Mouse (Mus musculus): ENCODE results near the gene Baz2a. TPM values are rescaled to one million over a fixed set of nuclear protein-coding genes. Genes with fewer than 3 reads are reported as not detected.
A peak's percentile ranks its signal among the peaks of the same experiment; 100 is the strongest.
"Not testable (repeated sequence)": the region's sequence is repeated elsewhere in the genome, so short reads cannot be mapped to it uniquely, and the experiment has no call there.

Gene Baz2a
- polyA plus RNA-seq, 1 experiment: 53.8 TPM

DNA sequence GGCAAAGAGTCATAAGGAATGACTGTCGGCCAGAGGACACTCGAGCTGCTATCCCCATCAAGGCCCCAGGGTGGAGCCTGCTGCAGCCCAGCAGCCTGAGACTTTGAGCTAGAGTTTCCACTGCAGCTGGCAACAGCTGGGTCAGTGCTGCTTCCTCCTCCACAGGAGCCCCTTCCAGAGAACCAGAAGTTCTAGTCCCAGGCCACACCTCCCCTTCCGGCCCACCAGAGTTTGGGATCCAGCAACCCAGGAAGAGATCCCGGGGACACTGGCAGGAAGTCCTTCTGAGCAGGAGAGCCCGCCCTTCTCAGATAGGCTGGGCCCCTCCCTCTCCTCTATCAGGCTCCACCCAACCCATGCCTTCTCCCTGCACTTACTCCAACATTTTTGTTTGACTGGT lies 58.2 kb downstream of the Baz2a start:
- TF ChIP-seq POLR2A (IDR thresholded peaks at IDR 0.05; ENCODE audit: insufficient read depth, low read depth, low read length) (no peak), CTCF (IDR thresholded peaks at IDR 0.05; ENCODE audit: insufficient read depth, low read depth, low read length) (peak; percentile 45; the same call in 1 of the 2 replicates)
- Histone ChIP-seq H3K27ac (ENCODE audit: insufficient read depth, low read depth, low read length) (no peak overlapping the region), H3K4me1 (ENCODE audit: control insufficient read depth, insufficient read depth, low read length) (no peaks in the 10 kb centered on the region), H3K4me3 (ENCODE audit: insufficient read depth, low read depth, low read length) (no peak overlapping the region)
- 40% methylated on average over 5 of the region's 5 CpGs for WGBS

DNA sequence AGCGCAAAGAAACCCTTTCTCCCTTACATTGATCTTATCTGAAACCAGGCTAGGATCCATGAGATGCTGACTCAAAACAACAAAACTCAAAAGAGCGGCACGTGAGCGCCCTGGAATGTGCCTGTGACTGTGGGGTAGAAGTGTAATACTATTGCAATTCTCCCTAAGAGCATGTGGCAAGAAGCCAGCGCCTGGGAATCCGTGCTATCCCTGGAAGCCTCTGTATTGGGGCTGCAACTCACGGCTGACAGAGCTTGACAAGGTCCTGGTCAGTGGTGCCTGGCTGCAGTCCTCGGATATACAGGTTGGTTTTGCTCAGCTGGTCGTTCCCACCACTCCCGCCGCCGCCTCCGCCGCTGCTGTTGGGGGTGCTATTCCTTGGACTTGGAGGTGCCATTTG lies 59.6 kb downstream of the Baz2a start:
- no peak overlapping the region for H3K4me3 ChIP-seq (ENCODE audit: insufficient read depth, low read depth, low read length)
- TF ChIP-seq POLR2A (IDR thresholded peaks at IDR 0.05; ENCODE audit: insufficient read depth, low read depth, low read length) (no peak), CTCF (IDR thresholded peaks at IDR 0.05; ENCODE audit: insufficient read depth, low read depth, low read length) (no peak)
- H3K27ac ChIP-seq (ENCODE audit: insufficient read depth, low read depth, low read length): no peak overlapping the region
- H3K4me1 ChIP-seq (ENCODE audit: control insufficient read depth, insufficient read depth, low read length): no peaks in the 10 kb centered on the region
- WGBS: 77% methylated on average over 14 of the region's 14 CpGs

DNA sequence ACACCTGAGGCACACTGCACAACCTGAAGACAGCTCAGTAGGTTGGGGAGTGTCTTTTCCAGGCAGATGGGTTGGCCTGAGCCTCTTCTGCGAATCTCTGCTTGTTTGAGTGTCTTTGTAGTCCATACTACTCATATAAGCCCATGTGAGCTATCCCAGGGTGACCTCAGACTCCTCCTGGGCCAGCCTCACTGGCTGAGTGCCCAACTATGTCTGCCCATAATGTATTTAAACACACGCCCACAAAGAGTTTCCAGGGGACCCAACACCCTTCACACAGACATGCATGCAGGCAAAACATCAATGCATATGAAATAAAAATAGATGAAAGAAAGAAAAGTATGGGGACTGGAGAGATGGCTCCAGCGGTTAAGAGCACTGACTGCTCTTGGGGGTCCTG lies 62.6 kb downstream of the Baz2a start:
- WGBS: 76% methylated on average over 3 of the region's 3 CpGs
- Histone ChIP-seq H3K4me3 (ENCODE audit: insufficient read depth, low read depth, low read length) (no peak overlapping the region), H3K4me1 (ENCODE audit: control insufficient read depth, insufficient read depth, low read length) (no peaks in the 10 kb centered on the region), H3K27ac (ENCODE audit: insufficient read depth, low read depth, low read length) (no peak overlapping the region)
- TF ChIP-seq POLR2A (IDR thresholded peaks at IDR 0.05; ENCODE audit: insufficient read depth, low read depth, low read length) (no peak), CTCF (IDR thresholded peaks at IDR 0.05; ENCODE audit: insufficient read depth, low read depth, low read length) (no peak)

DNA sequence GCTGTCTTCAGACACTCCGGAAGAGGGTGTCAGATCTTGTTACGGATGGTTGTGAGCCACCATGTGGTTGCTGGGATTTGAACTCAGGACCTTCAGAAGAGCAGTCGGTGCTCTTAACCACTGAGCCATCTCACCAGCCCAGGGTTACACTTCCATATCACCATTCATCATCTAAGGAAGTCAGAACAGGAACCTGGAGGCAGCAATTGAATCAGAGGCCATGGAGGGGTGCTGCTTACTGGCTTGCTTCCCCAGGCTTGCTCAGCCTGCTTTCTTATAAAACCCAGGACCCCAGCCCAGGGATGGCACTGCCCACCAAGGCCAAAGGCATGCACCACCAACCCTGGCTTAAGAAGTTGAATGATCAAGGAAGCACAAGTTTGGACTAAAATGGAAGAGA lies 74.3 kb downstream of the Baz2a start:
- WGBS: 91% methylated on average over 3 of the region's 3 CpGs
- H3K27ac ChIP-seq (ENCODE audit: insufficient read depth, low read depth, low read length); H3K4me3 ChIP-seq (ENCODE audit: insufficient read depth, low read depth, low read length); H3K4me1 ChIP-seq (ENCODE audit: control insufficient read depth, insufficient read depth, low read length): not testable (repeated sequence)

DNA sequence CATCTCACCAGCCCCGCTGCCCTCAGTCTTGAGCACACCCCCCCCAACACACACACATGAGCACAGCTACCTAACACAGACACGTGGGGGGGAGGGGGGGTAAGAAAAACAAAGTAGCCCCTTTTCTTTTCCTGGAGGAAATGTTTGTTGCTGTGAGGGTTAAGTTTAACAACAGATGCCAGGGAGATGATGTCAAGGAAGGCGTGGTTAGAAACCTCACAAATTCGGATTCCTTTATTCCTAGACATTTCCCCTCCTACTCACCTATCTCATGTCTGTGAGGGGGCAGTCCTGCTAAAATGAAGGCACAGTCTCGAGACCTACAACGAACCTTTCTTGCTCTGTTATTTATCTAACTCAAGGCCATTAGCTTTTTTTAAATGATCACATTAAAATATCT lies 75.7 kb downstream of the Baz2a start:
- no peak overlapping the region for H3K4me3 ChIP-seq (ENCODE audit: insufficient read depth, low read depth, low read length)
- TF ChIP-seq POLR2A (IDR thresholded peaks at IDR 0.05; ENCODE audit: insufficient read depth, low read depth, low read length) (no peak), CTCF (IDR thresholded peaks at IDR 0.05; ENCODE audit: insufficient read depth, low read depth, low read length) (no peak)
- no peak overlapping the region for H3K27ac ChIP-seq (ENCODE audit: insufficient read depth, low read depth, low read length)
- WGBS: 32% methylated on average over 6 of the region's 6 CpGs
- peaks cover 2% of the 10 kb centered on the region; the same call in 1 of the 2 replicates for H3K4me1 ChIP-seq (ENCODE audit: control insufficient read depth, insufficient read depth, low read length)

DNA sequence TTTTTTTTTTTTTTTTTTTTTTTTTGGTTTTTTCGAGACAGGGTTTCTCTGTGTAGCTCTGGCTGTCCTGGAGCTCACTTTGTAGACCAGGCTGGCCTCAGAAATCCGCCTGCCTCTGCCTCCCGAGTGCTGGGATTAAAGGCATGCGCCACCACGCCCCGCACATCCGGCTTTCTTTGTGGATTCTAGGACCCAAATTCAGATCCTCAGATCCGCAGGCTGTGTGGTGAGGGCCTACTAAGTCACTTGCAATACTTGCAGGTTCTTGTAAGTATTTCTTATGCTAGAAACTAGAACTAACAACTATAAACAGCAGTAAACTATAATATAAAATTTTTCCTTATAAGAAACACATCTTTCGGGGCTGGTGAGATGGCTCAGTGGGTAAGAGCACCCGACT lies 80.0 kb downstream of the Baz2a start:
- not testable (repeated sequence) for H3K4me1 ChIP-seq (ENCODE audit: control insufficient read depth, insufficient read depth, low read length); H3K27ac ChIP-seq (ENCODE audit: insufficient read depth, low read depth, low read length); H3K4me3 ChIP-seq (ENCODE audit: insufficient read depth, low read depth, low read length)
- WGBS: 93% methylated on average over 10 of the region's 10 CpGs

DNA sequence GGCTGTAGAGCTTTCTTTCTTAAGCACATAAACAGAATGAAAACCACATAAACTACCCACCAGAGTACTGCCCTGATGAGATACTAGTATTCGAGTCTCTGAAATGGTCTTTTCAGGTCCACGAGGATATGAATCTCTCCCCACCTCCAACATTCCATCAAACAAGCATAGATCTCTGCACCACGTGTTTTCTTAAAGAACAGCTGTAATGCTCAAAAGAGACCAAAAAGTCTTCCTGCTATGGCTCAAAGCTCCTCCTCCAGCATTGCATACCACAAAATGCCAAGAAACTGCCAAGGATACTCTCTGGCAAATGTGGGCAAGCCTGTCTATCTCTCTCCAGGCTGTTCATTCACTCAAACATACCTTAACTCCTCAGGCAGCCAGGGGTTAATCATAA lies 83.9 kb downstream of the Baz2a start:
- H3K4me3 ChIP-seq (ENCODE audit: insufficient read depth, low read depth, low read length): no peak overlapping the region
- H3K27ac ChIP-seq (ENCODE audit: insufficient read depth, low read depth, low read length): no peak overlapping the region
- TF ChIP-seq CTCF (IDR thresholded peaks at IDR 0.05; ENCODE audit: insufficient read depth, low read depth, low read length) (no peak), POLR2A (IDR thresholded peaks at IDR 0.05; ENCODE audit: insufficient read depth, low read depth, low read length) (no peak)
- 0 out of 2 replicates have a peak, but pooled peaks cover 2% of the 10 kb centered on the region for H3K4me1 ChIP-seq (ENCODE audit: control insufficient read depth, insufficient read depth, low read length)
- 14% methylated on average over 3 of the region's 3 CpGs for WGBS

DNA sequence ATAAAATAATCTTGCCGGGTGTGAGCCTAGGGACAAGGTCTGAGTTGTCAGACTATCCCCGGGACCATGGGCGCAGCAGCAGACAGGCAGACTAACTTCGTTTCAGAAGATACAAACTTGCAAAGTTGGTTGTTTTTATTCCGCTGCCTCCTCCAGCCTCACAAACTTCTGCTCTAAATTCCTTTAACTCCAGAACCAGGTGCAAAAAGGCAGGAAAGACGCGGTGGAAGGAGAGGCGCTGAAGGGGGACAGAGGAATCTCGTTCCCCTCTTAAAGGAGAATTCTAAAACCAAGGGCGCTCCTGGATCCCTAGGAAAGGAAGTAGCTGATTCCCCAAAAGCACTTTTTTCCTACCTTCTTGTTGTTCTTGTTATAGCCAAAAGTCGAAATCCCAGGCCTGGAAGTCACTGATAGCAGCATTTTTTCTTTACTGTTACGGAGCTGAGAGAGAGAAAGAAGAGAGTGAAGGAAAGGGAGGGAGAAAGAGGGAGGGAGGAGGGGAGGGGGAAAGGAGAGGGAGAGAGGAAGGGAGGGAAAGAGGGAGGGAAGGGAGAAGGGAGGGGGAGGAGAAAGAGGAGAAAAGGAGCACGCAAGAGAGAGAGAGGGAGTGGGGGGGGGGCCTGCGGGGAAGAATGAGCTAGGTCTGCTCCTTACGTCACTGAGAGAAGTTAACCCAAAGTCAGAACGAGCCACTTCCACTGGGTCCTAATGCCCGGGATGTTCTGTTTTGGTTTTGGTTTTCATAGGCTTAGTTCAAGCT lies 84.8 kb downstream of the Baz2a start:
- WGBS: under 1% methylated on average over 17 of the region's 17 CpGs

DNA sequence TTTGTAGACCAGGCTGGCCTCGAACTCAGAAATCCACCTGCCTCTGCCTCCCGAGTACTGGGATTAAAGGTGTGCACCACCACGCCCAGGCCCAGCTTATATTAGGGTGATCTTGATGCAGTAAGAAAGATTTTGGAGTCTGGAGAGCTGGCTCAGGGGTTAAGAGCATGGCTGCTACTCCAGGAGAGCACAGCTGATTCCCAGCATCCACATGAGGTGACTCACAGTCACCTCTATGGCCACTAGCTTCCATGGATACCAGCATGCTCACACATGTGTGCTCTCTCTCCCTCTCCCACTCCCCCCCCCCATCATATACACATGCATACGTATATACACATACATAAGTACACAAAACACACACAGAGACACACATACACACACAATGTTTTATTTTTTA lies 85.9 kb downstream of the Baz2a start:
- 0 out of 2 replicates have a peak, but pooled peaks cover 2% of the 10 kb centered on the region for H3K4me1 ChIP-seq (ENCODE audit: control insufficient read depth, insufficient read depth, low read length)
- no peak for TF ChIP-seq POLR2A (IDR thresholded peaks at IDR 0.05; ENCODE audit: insufficient read depth, low read depth, low read length)
- no peak for TF ChIP-seq CTCF (IDR thresholded peaks at IDR 0.05; ENCODE audit: insufficient read depth, low read depth, low read length)
- no peak overlapping the region for H3K27ac ChIP-seq (ENCODE audit: insufficient read depth, low read depth, low read length)
- no peak overlapping the region for H3K4me3 ChIP-seq (ENCODE audit: insufficient read depth, low read depth, low read length)
- 87% methylated on average over 4 of the region's 4 CpGs for WGBS

More for the DNA sequence above, 84.8 kb downstream of the Baz2a start:
- Histone ChIP-seq H3K27ac (ENCODE audit: insufficient read depth, low read depth, low read length) (peak overlapping the region; percentile 75), H3K4me1 (ENCODE audit: control insufficient read depth, insufficient read depth, low read length) (0 out of 2 replicates have a peak, but pooled peaks cover 2% of the 10 kb centered on the region), H3K4me3 (ENCODE audit: insufficient read depth, low read depth, low read length) (peak overlapping the region; percentile 52)
- TF ChIP-seq POLR2A (IDR thresholded peaks at IDR 0.05; ENCODE audit: insufficient read depth, low read depth, low read length): no peak
- TF ChIP-seq CTCF (IDR thresholded peaks at IDR 0.05; ENCODE audit: insufficient read depth, low read depth, low read length): no peak

Other genes starting within 250 kb of the Baz2a start
- gene Rdh19, start 241.6 kb upstream of the Baz2a start, polyA plus RNA-seq (2012; ENCODE audit: insufficient read depth, insufficient read length, low replicate concordance, missing spikeins): not detected in 2 replicates
- gene Rdh16f2, start 225.1 kb upstream of the Baz2a start, polyA plus RNA-seq (2012; ENCODE audit: insufficient read depth, insufficient read length, low replicate concordance, missing spikeins): not detected in 2 replicates
- gene Rdh7, start 202.8 kb upstream of the Baz2a start, polyA plus RNA-seq (2012; ENCODE audit: insufficient read depth, insufficient read length, low replicate concordance, missing spikeins): not detected in 2 replicates
- gene Sdr9c7, start 193.1 kb upstream of the Baz2a start, polyA plus RNA-seq (2012; ENCODE audit: insufficient read depth, insufficient read length, low replicate concordance, missing spikeins): not detected in 2 replicates
- not detected in 2 replicates for gene Hsd17b6, start 84.0 kb upstream of the Baz2a start, polyA plus RNA-seq (2012; ENCODE audit: insufficient read depth, insufficient read length, low replicate concordance, missing spikeins)
- not detected in 2 replicates for gene Prim1, start 76.4 kb upstream of the Baz2a start, polyA plus RNA-seq (2012; ENCODE audit: insufficient read depth, insufficient read length, low replicate concordance, missing spikeins)
- not detected in 2 replicates for gene Naca, start 56.0 kb upstream of the Baz2a start, polyA plus RNA-seq (2012; ENCODE audit: insufficient read depth, insufficient read length, low replicate concordance, missing spikeins)
- gene Ptges3, start 32.6 kb upstream of the Baz2a start, polyA plus RNA-seq (2012; ENCODE audit: insufficient read depth, insufficient read length, low replicate concordance, missing spikeins): not detected in 2 replicates
- 323 and 1,263 TPM in 2 replicates for gene Atp5b, start 8.3 kb upstream of the Baz2a start, polyA plus RNA-seq (2012; ENCODE audit: insufficient read depth, insufficient read length, low replicate concordance, missing spikeins)
- gene Rbms2, start 88.7 kb downstream of the Baz2a start, polyA plus RNA-seq (2012; ENCODE audit: insufficient read depth, insufficient read length, low replicate concordance, missing spikeins): not detected in 2 replicates
- gene Gls2, start 102.9 kb downstream of the Baz2a start, polyA plus RNA-seq (2012; ENCODE audit: insufficient read depth, insufficient read length, low replicate concordance, missing spikeins): not detected in 2 replicates
- gene Spryd4, start 120.2 kb downstream of the Baz2a start, polyA plus RNA-seq (2012; ENCODE audit: insufficient read depth, insufficient read length, low replicate concordance, missing spikeins): not detected in 2 replicates
- gene Mip, start 134.3 kb downstream of the Baz2a start, polyA plus RNA-seq (2012; ENCODE audit: insufficient read depth, insufficient read length, low replicate concordance, missing spikeins): not detected in 2 replicates
- gene Timeless, start 140.5 kb downstream of the Baz2a start, polyA plus RNA-seq (2012; ENCODE audit: insufficient read depth, insufficient read length, low replicate concordance, missing spikeins): not detected in 2 replicates
- gene Apon, start 162.5 kb downstream of the Baz2a start, polyA plus RNA-seq (2012; ENCODE audit: insufficient read depth, insufficient read length, low replicate concordance, missing spikeins): not detected in 2 replicates
- not detected in 2 replicates for gene Apof, start 177.1 kb downstream of the Baz2a start, polyA plus RNA-seq (2012; ENCODE audit: insufficient read depth, insufficient read length, low replicate concordance, missing spikeins)
- not detected in 2 replicates for gene Stat2, start 179.0 kb downstream of the Baz2a start, polyA plus RNA-seq (2012; ENCODE audit: insufficient read depth, insufficient read length, low replicate concordance, missing spikeins)
- gene Il23a, start 207.2 kb downstream of the Baz2a start, polyA plus RNA-seq (2012; ENCODE audit: insufficient read depth, insufficient read length, low replicate concordance, missing spikeins): not detected in 2 replicates
- gene Pan2, start 211.8 kb downstream of the Baz2a start, polyA plus RNA-seq (2012; ENCODE audit: insufficient read depth, insufficient read length, low replicate concordance, missing spikeins): not detected in 2 replicates
- gene Cnpy2, start 230.9 kb downstream of the Baz2a start, polyA plus RNA-seq (2012; ENCODE audit: insufficient read depth, insufficient read length, low replicate concordance, missing spikeins): not detected in 2 replicates
- gene Cs, start 246.2 kb downstream of the Baz2a start, polyA plus RNA-seq (2012; ENCODE audit: insufficient read depth, insufficient read length, low replicate concordance, missing spikeins): 262 TPM in 1 of 2 replicates, not detected in the other

Measured in olfactory bulb, adult 2 months (tissue).